Mouse (Mus musculus) liver, embryonic 16.5 days (tissue): ENCODE data around the gene Fbxl12. TPM values are rescaled to one million over a fixed set of nuclear protein-coding genes. Genes with fewer than 3 reads are reported as not detected.

Experiments used
- ATAC-seq: fragments of 200-750 bp; cut with Nextera tagmentation; 2 replicates; pipeline ENCODE4 v1.8.0; 2017; ENCODE audit warnings: low read depth, mild to moderate bottlenecking, moderate number of reproducible peaks, moderate library complexity
- H3K27ac ChIP-seq: fragments of 300-500 bp; sonication (generic); 2 replicates; pipeline ENCODE4 v1.5.1; 2014; ENCODE audit warnings: mild to moderate bottlenecking, low read length
- H3K27me3 ChIP-seq: fragments of 300-500 bp; sonication (generic); 2 replicates; pipeline ENCODE4 v1.6.1; 2014; ENCODE audit warnings: low read depth, low read length, mixed read lengths; ENCODE audit not compliant: control insufficient read depth, insufficient read depth
- H3K36me3 ChIP-seq: fragments of 300-500 bp; sonication (generic); 2 replicates; pipeline ENCODE4 v1.6.1; 2014; ENCODE audit warnings: mild to moderate bottlenecking; ENCODE audit not compliant: control insufficient read depth, insufficient read depth
- H3K4me1 ChIP-seq: fragments of 300-500 bp; sonication (generic); 2 replicates; pipeline ENCODE4 v1.6.1; 2014; ENCODE audit warnings: low read depth, low read length, mixed read lengths; ENCODE audit not compliant: control insufficient read depth
- H3K4me2 ChIP-seq: fragments of 300-500 bp; sonication (generic); 2 replicates; pipeline ENCODE4 v1.6.1; 2014; ENCODE audit warnings: low read depth, low read length, mixed read lengths
- H3K4me3 ChIP-seq: fragments of 300-500 bp; sonication (generic); 2 replicates; pipeline ENCODE4 v1.5.1; 2014; ENCODE audit warnings: low read depth, mild to moderate bottlenecking, low read length
- H3K9ac ChIP-seq: fragments of 300-500 bp; sonication (generic); 2 replicates; pipeline ENCODE4 v1.6.1; 2014; ENCODE audit warnings: low read depth, low read length
- H3K9me3 ChIP-seq: fragments of 300-500 bp; sonication (generic); replicated peaks from 2 replicates; pipeline ENCODE4 v1.6.1; 2016; ENCODE audit warnings: low read length; ENCODE audit not compliant: control insufficient read depth
- WGBS: fragments of 180-500 bp; shearing (Covaris S2); extraction: QIAGEN DNeasy Blood & Tissue Kit; methylation state at CpG from one replicate; pipeline ENCODE4 v1.1.7; 2014; ENCODE audit not compliant: insufficient replicate concordance; 5-methylcytosine and 5-hydroxymethylcytosine counted together
- polyA plus RNA-seq: library from polyadenylated mRNA; unstranded; fragments of >200 nt; fragmentation: Nextera tagmentation; extraction: Ambion mirVana; gene quantifications from 2 replicates; pipeline ENCODE4 v1.2.1, GENCODE M21; 2015

The Fbxl12 gene
- polyA plus RNA-seq, 1 experiment from 2014 or later: 5.9 TPM

GRCm38 (mm10) chr9:20662874-20663273 is 18.3 kb upstream of the Fbxl12 start:
- no peaks in the 10 kb centered on the region for H3K9me3 ChIP-seq
- ATAC-seq: no peak
- peaks cover 5% of the 10 kb centered on the region for H3K4me1 ChIP-seq
- H3K27ac ChIP-seq: no peak overlapping the region
- H3K4me3 ChIP-seq: no peak overlapping the region
- H3K4me2 ChIP-seq: no peak overlapping the region
- H3K27me3 ChIP-seq: no peaks in the 10 kb centered on the region
- H3K36me3 ChIP-seq: peaks cover 20% of the 10 kb centered on the region
- no peak overlapping the region for H3K9ac ChIP-seq
- WGBS: 87% methylated on average over 8 of the region's 8 CpGs

- no peak overlapping the region for H3K9ac ChIP-seq
- no peaks in the 10 kb centered on the region for H3K9me3 ChIP-seq
- peak; percentile 28; the same call in 1 of the 2 replicates for ATAC-seq
- no peak overlapping the region for H3K4me2 ChIP-seq
- no peak overlapping the region for H3K27ac ChIP-seq
- H3K4me1 ChIP-seq: peaks cover 5% of the 10 kb centered on the region
- peaks cover 25% of the 10 kb centered on the region for H3K36me3 ChIP-seq
- no peaks in the 10 kb centered on the region for H3K27me3 ChIP-seq
- H3K4me3 ChIP-seq: no peak overlapping the region
- 57% methylated on average over 3 of the region's 3 CpGs for WGBS
Measured at GRCm38 (mm10) chr9:20662325-20662724, 17.8 kb upstream of the Fbxl12 start.

GRCm38 (mm10) chr9:20657546-20657945 is 13.0 kb upstream of the Fbxl12 start:
- Histone ChIP-seq H3K4me2 (no peak overlapping the region), H3K9ac (no peak overlapping the region), H3K9me3 (no peaks in the 10 kb centered on the region), H3K36me3 (peaks cover 38% of the 10 kb centered on the region), H3K4me1 (peaks cover 14% of the 10 kb centered on the region), H3K27ac (no peak overlapping the region), H3K27me3 (no peaks in the 10 kb centered on the region), H3K4me3 (no peak overlapping the region)
- WGBS: 69% methylated on average over 3 of the region's 3 CpGs
- ATAC-seq: no peak

GRCm38 (mm10) chr9:20653859-20654258 is 9.3 kb upstream of the Fbxl12 start:
- Histone ChIP-seq H3K4me3 (no peak overlapping the region), H3K27me3 (no peaks in the 10 kb centered on the region), H3K9ac (no peak overlapping the region), H3K36me3 (peaks cover 32% of the 10 kb centered on the region), H3K4me2 (peak overlapping the region; percentile 82; the same call in 1 of the 2 replicates), H3K4me1 (peaks cover 37% of the 10 kb centered on the region), H3K9me3 (no peaks in the 10 kb centered on the region), H3K27ac (no peak overlapping the region)
- 81% methylated on average over 3 of the region's 3 CpGs for WGBS
- no peak for ATAC-seq

GRCm38 (mm10) chr9:20652260-20652658 is 7.7 kb upstream of the Fbxl12 start:
- Histone ChIP-seq H3K9me3 (no peaks in the 10 kb centered on the region), H3K4me3 (peak overlapping the region; percentile 93), H3K9ac (peak overlapping the region; percentile 89), H3K27ac (peak overlapping the region; percentile 45), H3K36me3 (peaks cover 21% of the 10 kb centered on the region), H3K27me3 (no peaks in the 10 kb centered on the region), H3K4me1 (peaks cover 42% of the 10 kb centered on the region), H3K4me2 (peak overlapping the region; percentile 82)
- 0% methylated on average over 25 of the region's 25 CpGs for WGBS
- ATAC-seq: 0 out of 2 replicates have a peak, but pooled peaks have one; percentile 2

GRCm38 (mm10) chr9:20651602-20652259 is 7.2 kb upstream of the Fbxl12 start, which contains the start of gene Pin1:
TSS of gene Pin1 (plus strand) at chr9:20652095.
- H3K36me3 ChIP-seq: peaks cover 19% of the 10 kb centered on the region
- peak within 1 kb of the TSS; percentile 93 for H3K4me3 ChIP-seq
- H3K4me2 ChIP-seq: peak within 1 kb of the TSS; percentile 82
- ATAC-seq: peak; percentile 98
- no peaks in the 10 kb centered on the region for H3K27me3 ChIP-seq
- H3K4me1 ChIP-seq: peaks cover 42% of the 10 kb centered on the region
- no peaks in the 10 kb centered on the region for H3K9me3 ChIP-seq
- H3K9ac ChIP-seq: peak within 1 kb of the TSS; percentile 89
- peak within 1 kb of the TSS; percentile 59 for H3K27ac ChIP-seq
- under 1% methylated on average over 45 of the region's 45 CpGs for WGBS

GRCm38 (mm10) chr9:20645121-20645520 is 554 bp upstream of the Fbxl12 start:
- Histone ChIP-seq H3K27ac (peak overlapping the region; percentile 89), H3K36me3 (no peaks in the 10 kb centered on the region), H3K9me3 (no peaks in the 10 kb centered on the region), H3K9ac (peak overlapping the region; percentile 92), H3K4me3 (peak overlapping the region; percentile 71), H3K4me1 (peaks cover 49% of the 10 kb centered on the region), H3K4me2 (peak overlapping the region; percentile 77), H3K27me3 (no peaks in the 10 kb centered on the region)
- no peak for ATAC-seq
- WGBS: 1% methylated on average over 17 of the region's 17 CpGs

GRCm38 (mm10) chr9:20643781-20644180 is 786 bp downstream of the Fbxl12 start:
- H3K4me2 ChIP-seq: peak overlapping the region; percentile 99
- 5% methylated on average over 13 of the region's 13 CpGs for WGBS

GRCm38 (mm10) chr9:20642896-20643466 is 1.6 kb downstream of the Fbxl12 start:
- H3K9me3 ChIP-seq: no peaks in the 10 kb centered on the region
- no peaks in the 10 kb centered on the region for H3K27me3 ChIP-seq
- peak; percentile 72 for ATAC-seq
- H3K4me2 ChIP-seq: peak overlapping the region; percentile 99
- peak overlapping the region; percentile 83 for H3K27ac ChIP-seq
- H3K4me3 ChIP-seq: peak overlapping the region; percentile 71
- H3K36me3 ChIP-seq: peaks cover 5% of the 10 kb centered on the region
- peak overlapping the region; percentile 92 for H3K9ac ChIP-seq
- H3K4me1 ChIP-seq: peaks cover 33% of the 10 kb centered on the region
- under 1% methylated on average over 30 of the region's 30 CpGs for WGBS

More at GRCm38 (mm10) chr9:20643781-20644180, 786 bp downstream of the Fbxl12 start:
- ATAC-seq: no peak
- peak overlapping the region; percentile 83 for H3K27ac ChIP-seq
- peak overlapping the region; percentile 71 for H3K4me3 ChIP-seq
- H3K27me3 ChIP-seq: no peaks in the 10 kb centered on the region
- H3K36me3 ChIP-seq: peaks cover under 1% of the 10 kb centered on the region
- peaks cover 37% of the 10 kb centered on the region for H3K4me1 ChIP-seq
- H3K9me3 ChIP-seq: no peaks in the 10 kb centered on the region
- H3K9ac ChIP-seq: peak overlapping the region; percentile 92
